In genomic region chr14:55763166-55763565, GRCm38 (mm10) we compare ENCODE assay signal across 9 mouse cellular contexts. TPM values are rescaled to one million over a fixed set of nuclear protein-coding genes. Genes with fewer than 3 reads are reported as not detected.
DNase-seq lines count a peak whose midpoint lies in the region; ATAC-seq lines count a peak whose summit lies in the region.
"Had no signal": no experiment of that assay in that cellular context is flagged by ENCODE, and none has a peak within 500 bp of the region (broad histone marks: within the 10 kb centered on the region; RNA-seq: fewer than 3 reads in every experiment).

No protein-coding gene starts in this region.

- H3K27ac ChIP-seq in limb, embryonic 13.5 days, result no peak overlapping the region
- no peak overlapping the region for H3K27ac ChIP-seq in neural tube, embryonic 15.5 days (replicated peaks)

- peaks cover 87% of the 10 kb centered on the region for H3K4me1 ChIP-seq in megakaryocyte, embryonic 14.5 days
- H3K4me1 ChIP-seq in limb, embryonic 13.5 days, result peaks cover 24% of the 10 kb centered on the region
- H3K4me1 ChIP-seq in neural tube, embryonic 15.5 days, result peaks cover 27% of the 10 kb centered on the region

- peaks cover 3% of the 10 kb centered on the region for H3K36me3 ChIP-seq in megakaryocyte, embryonic 14.5 days (replicated peaks; ENCODE audit: low read length)
- H3K36me3 ChIP-seq in limb, embryonic 13.5 days, result no peaks in the 10 kb centered on the region
- H3K36me3 ChIP-seq in neural tube, embryonic 15.5 days, result no peaks in the 10 kb centered on the region

- H3K4me2 ChIP-seq in limb, embryonic 13.5 days (replicated peaks), result peak overlapping the region; percentile 96
- peak overlapping the region; percentile 76 for H3K4me2 ChIP-seq in neural tube, embryonic 15.5 days

- ATAC-seq in megakaryocyte, adult 5-6 weeks (ENCODE audit: poor library complexity, severe bottlenecking), result no peak
- ATAC-seq in limb, embryonic 13.5 days (ENCODE audit: low FRiP score, low read depth), result no peak
- no peak for ATAC-seq in neural tube, embryonic 15.5 days (ENCODE audit: low FRiP score)

- 65% methylated on average over 7 of the region's 7 CpGs for WGBS in limb, embryonic 13.5 days
- WGBS in neural tube, embryonic 15.5 days, result 61% methylated on average over 7 of the region's 7 CpGs

- H3K27me3 ChIP-seq in megakaryocyte, embryonic 14.5 days (replicated peaks), result peaks cover 30% of the 10 kb centered on the region
- peaks cover 67% of the 10 kb centered on the region for H3K27me3 ChIP-seq in limb, embryonic 13.5 days
- peaks cover 58% of the 10 kb centered on the region for H3K27me3 ChIP-seq in neural tube, embryonic 15.5 days (replicated peaks)

- H3K9me3 ChIP-seq in megakaryocyte, embryonic 14.5 days, result no peaks in the 10 kb centered on the region
- H3K9me3 ChIP-seq in limb, embryonic 13.5 days, result no peaks in the 10 kb centered on the region
- H3K9me3 ChIP-seq in neural tube, embryonic 15.5 days (replicated peaks), result no peaks in the 10 kb centered on the region

- peak overlapping the region; percentile 85; the same call in 1 of the 2 replicates for H3K9ac ChIP-seq in limb, embryonic 13.5 days
- no peak overlapping the region for H3K9ac ChIP-seq in neural tube, embryonic 15.5 days (replicated peaks)

- peak overlapping the region; percentile 64 for H3K4me3 ChIP-seq in megakaryocyte, embryonic 14.5 days (replicated peaks)
- H3K4me3 ChIP-seq in limb, embryonic 13.5 days, result no peak overlapping the region
- H3K4me3 ChIP-seq in neural tube, embryonic 15.5 days (replicated peaks), result peak overlapping the region; percentile 53; the same call in 1 of the 2 replicates

- peak; percentile 74 for DNase-seq in fat pad, adult 2 months (ENCODE audit: extremely low read depth, low read depth, low spot score)
- no peak for DNase-seq in urinary bladder, postnatal 25 days (ENCODE audit: low spot score)
- no peak for DNase-seq in cerebellum, adult 18-20 months
- DNase-seq: spleen, adult 18-20 months had no signal

RNA-seq across cellular contexts. Expression of gene Ltb4r2, which starts 1.9 kb away (rescaled TPM):
- polyA plus RNA-seq in megakaryocyte, embryonic 14.5 days (2012; ENCODE audit: insufficient read depth, low replicate concordance), result 3.2 and 5.6 TPM in 2 replicates
- total RNA-seq in megakaryocyte, adult 5-6 weeks (2015), result 0.16 and 0.21 TPM in 2 replicates
- 0.33 and 0.53 TPM in 2 replicates for total RNA-seq in megakaryocyte, adult 5-6 weeks (2017)
- 0.36 and 0.64 TPM in 2 replicates for polyA plus RNA-seq in limb, embryonic 13.5 days (2015; fragmentation: Nextera tagmentation; extraction: Ambion mirVana)
- 0.42 and 0.88 TPM in 2 replicates for polyA plus RNA-seq in neural tube, embryonic 15.5 days (2015; fragmentation: Nextera tagmentation; extraction: Ambion mirVana)

RNA-seq across cellular contexts. Expression of gene Ltb4r1, which starts 2.6 kb away (rescaled TPM):
- polyA plus RNA-seq in megakaryocyte, embryonic 14.5 days (2012; ENCODE audit: insufficient read depth, low replicate concordance), result 24.2 and 36.1 TPM in 2 replicates
- 41.4 and 46.4 TPM in 2 replicates for total RNA-seq in megakaryocyte, adult 5-6 weeks (2015)
- total RNA-seq in megakaryocyte, adult 5-6 weeks (2017), result 57.4 and 68.0 TPM in 2 replicates
- 0.45 and 0.51 TPM in 2 replicates for polyA plus RNA-seq in limb, embryonic 13.5 days (2015; fragmentation: Nextera tagmentation; extraction: Ambion mirVana)
- 0.42 and 0.80 TPM in 2 replicates for polyA plus RNA-seq in neural tube, embryonic 15.5 days (2015; fragmentation: Nextera tagmentation; extraction: Ambion mirVana)
- total RNA-seq: adrenal gland, postnatal 25 days had no signal

RNA-seq across cellular contexts. Expression of gene Cideb, which starts 4.9 kb away (rescaled TPM):
- 1.5 and 3.3 TPM in 2 replicates for polyA plus RNA-seq in megakaryocyte, embryonic 14.5 days (2012; ENCODE audit: insufficient read depth, low replicate concordance)
- total RNA-seq in megakaryocyte, adult 5-6 weeks (2015), result 0.27 and 1.5 TPM in 2 replicates
- total RNA-seq in megakaryocyte, adult 5-6 weeks (2017), result 0.22 TPM in 1 of 2 replicates, not detected in the other
- polyA plus RNA-seq in limb, embryonic 13.5 days (2015; fragmentation: Nextera tagmentation; extraction: Ambion mirVana), result 0.45 and 0.72 TPM in 2 replicates
- polyA plus RNA-seq in neural tube, embryonic 15.5 days (2015; fragmentation: Nextera tagmentation; extraction: Ambion mirVana), result 0.35 and 0.93 TPM in 2 replicates

RNA-seq across cellular contexts. Expression of gene Nop9, which starts 17.7 kb away (rescaled TPM):
- 18.3 and 25.1 TPM in 2 replicates for polyA plus RNA-seq in megakaryocyte, embryonic 14.5 days (2012; ENCODE audit: insufficient read depth, low replicate concordance)
- total RNA-seq in megakaryocyte, adult 5-6 weeks (2015), result 10.4 and 12.2 TPM in 2 replicates
- total RNA-seq in megakaryocyte, adult 5-6 weeks (2017), result 11.7 and 13.9 TPM in 2 replicates
- 41.8 and 42.8 TPM in 2 replicates for polyA plus RNA-seq in limb, embryonic 13.5 days (2015; fragmentation: Nextera tagmentation; extraction: Ambion mirVana)
- polyA plus RNA-seq in neural tube, embryonic 15.5 days (2015; fragmentation: Nextera tagmentation; extraction: Ambion mirVana), result 25.1 and 31.5 TPM in 2 replicates

RNA-seq across cellular contexts. Expression of gene Dhrs1, which starts 17.7 kb away (rescaled TPM):
- polyA plus RNA-seq in megakaryocyte, embryonic 14.5 days (2012; ENCODE audit: insufficient read depth, low replicate concordance), result 1.2 and 3.7 TPM in 2 replicates
- total RNA-seq in megakaryocyte, adult 5-6 weeks (2015), result 112 and 121 TPM in 2 replicates
- 44.1 and 55.0 TPM in 2 replicates for total RNA-seq in megakaryocyte, adult 5-6 weeks (2017)
- polyA plus RNA-seq in limb, embryonic 13.5 days (2015; fragmentation: Nextera tagmentation; extraction: Ambion mirVana), result 78.1 and 89.9 TPM in 2 replicates
- 79.7 and 84.6 TPM in 2 replicates for polyA plus RNA-seq in neural tube, embryonic 15.5 days (2015; fragmentation: Nextera tagmentation; extraction: Ambion mirVana)

Comparison
In these comparisons a context has a peak if more than half of its experiments do, and no peak if none do; other contexts are left out.
1. RNA of gene Ltb4r1, which starts 2.6 kb away (polyA plus RNA-seq): 24.2 to 36.1 TPM in megakaryocyte, embryonic 14.5 days; 0.45 to 0.51 TPM in limb, embryonic 13.5 days and 0.42 to 0.80 TPM in neural tube, embryonic 15.5 days; every median in the first group is over 10 times any median in the second.